Mouse (Mus musculus) CH12.LX (cell line): ENCODE data around the gene C1ql4. TPM values are rescaled to one million over a fixed set of nuclear protein-coding genes. Genes with fewer than 3 reads are reported as not detected.

Source experiments
- DNase-seq: peaks from one replicate; pipeline ENCODE4 v3.0.0-alpha.2; 2013; ENCODE audit errors: extremely low read depth
- H3K27ac ChIP-seq: 2 replicates; pipeline ENCODE4 v1.5.1; 2012; ENCODE audit warnings: low read depth, mild to moderate bottlenecking, control low read depth, moderate library complexity; ENCODE audit not compliant: insufficient read depth
- H3K27me3 ChIP-seq: replicated peaks from 2 replicates; pipeline ENCODE3; 2012; ENCODE audit warnings: inconsistent platforms
- H3K36me3 ChIP-seq, 2 experiments: replicated peaks in 1 of 2; 2 replicates each; pipeline versions ENCODE3 to v1.6.1; 2012; ENCODE audit warnings: inconsistent platforms in 1 of 2, low read length in 1 of 2, mild to moderate bottlenecking in 1 of 2, mixed read lengths in 1 of 2, moderate library complexity in 1 of 2; ENCODE audit not compliant: control insufficient read depth in 1 of 2, insufficient read depth in 1 of 2
- H3K4me1 ChIP-seq, 2 experiments: 2 replicates each; pipeline ENCODE4 v1.6.1; 2012; ENCODE audit warnings: inconsistent platforms in 1 of 2, moderate library complexity in 1 of 2; ENCODE audit not compliant: insufficient read depth in 2 of 2, control insufficient read depth in 1 of 2
- H3K4me2 ChIP-seq: 2 replicates; pipeline ENCODE4 v1.6.1; 2012; ENCODE audit warnings: low read depth, mild to moderate bottlenecking, control low read depth; ENCODE audit not compliant: poor library complexity, insufficient read depth, severe bottlenecking
- H3K4me3 ChIP-seq, 3 experiments: fragments of 150-350 bp in 1 of 3; sonication (generic) in 1 of 3; replicated peaks in 1 of 3; 2 replicates each; pipeline versions ENCODE3 to v1.5.1; 2011 to 2012; ENCODE audit warnings: low read depth in 2 of 3, low read length in 2 of 3, mild to moderate bottlenecking in 2 of 3, moderate library complexity in 2 of 3, control low read depth in 1 of 3, improper control_type of control experiment in 1 of 3, inconsistent platforms in 1 of 3, mixed read lengths in 1 of 3; ENCODE audit not compliant: poor library complexity in 1 of 3
- H3K79me2 ChIP-seq: replicated peaks from 2 replicates; pipeline ENCODE4 v1.6.1; 2012; ENCODE audit warnings: mild to moderate bottlenecking, moderate library complexity; ENCODE audit not compliant: control insufficient read depth, poor library complexity, insufficient read depth, severe bottlenecking; ENCODE audit errors: extremely low read depth
- H3K9ac ChIP-seq: 2 replicates; pipeline ENCODE4 v1.6.1; 2012; ENCODE audit warnings: low read depth, mild to moderate bottlenecking, control low read depth, moderate library complexity; ENCODE audit not compliant: insufficient read depth
- H3K9me3 ChIP-seq: replicated peaks from 2 replicates; pipeline ENCODE3; 2012; ENCODE audit warnings: low read length, inconsistent platforms, mixed read lengths
- CHD1 ChIP-seq: IDR thresholded peaks from 2 replicates; pipeline ENCODE4 v1.6.1; 2012; ENCODE audit warnings: low read depth, low read length, improper control_type of control experiment, inconsistent platforms
- CHD2 ChIP-seq: IDR thresholded peaks from 2 replicates; pipeline ENCODE4 v1.6.1; 2011; ENCODE audit warnings: low read length, improper control_type of control experiment
- CTCF ChIP-seq, 2 experiments: IDR thresholded peaks in 1 of 2; conservative IDR thresholded peaks in 1 of 2; 2 replicates each; pipeline ENCODE4 v1.5.1; 2011 to 2012; ENCODE audit warnings: low read depth in 2 of 2, low read length in 2 of 2, improper control_type of control experiment in 1 of 2, inconsistent platforms in 1 of 2, mild to moderate bottlenecking in 1 of 2, moderate library complexity in 1 of 2
- E2F4 ChIP-seq: IDR thresholded peaks from 2 replicates; pipeline ENCODE4 v1.6.1; 2011; ENCODE audit warnings: low read depth, low read length, improper control_type of control experiment; ENCODE audit not compliant: insufficient replicate concordance
- ELF1 ChIP-seq: IDR thresholded peaks from 2 replicates; pipeline ENCODE4 v1.6.1; 2014; ENCODE audit warnings: low read depth, mild to moderate bottlenecking, inconsistent platforms, low read length, improper control_type of control experiment
- EP300 ChIP-seq: IDR thresholded peaks from 2 replicates; pipeline ENCODE4 v1.6.1; 2011; ENCODE audit warnings: low read length, improper control_type of control experiment
- GABPA ChIP-seq: IDR thresholded peaks from 2 replicates; pipeline ENCODE4 v1.6.1; 2012; ENCODE audit warnings: low read depth, low read length, improper control_type of control experiment, inconsistent platforms; ENCODE audit not compliant: insufficient replicate concordance
- HCFC1 ChIP-seq: IDR thresholded peaks from 2 replicates; pipeline ENCODE4 v1.6.1; 2012; ENCODE audit warnings: low read depth, mild to moderate bottlenecking, inconsistent platforms, low read length, improper control_type of control experiment
- IRF4 ChIP-seq: IDR thresholded peaks from 2 replicates; pipeline ENCODE4 v1.6.1; 2014; ENCODE audit warnings: low read depth, mild to moderate bottlenecking, inconsistent platforms, low read length, improper control_type of control experiment
- JUND ChIP-seq: conservative IDR thresholded peaks from 2 replicates; pipeline ENCODE4 v1.6.1; 2011; ENCODE audit warnings: low read depth, low read length, improper control_type of control experiment
- MAX ChIP-seq: IDR thresholded peaks from 2 replicates; pipeline ENCODE4 v1.6.1; 2011; ENCODE audit warnings: low read length, improper control_type of control experiment
- MXI1 ChIP-seq: IDR thresholded peaks from 2 replicates; pipeline ENCODE4 v1.6.1; 2011; ENCODE audit warnings: mild to moderate bottlenecking, low read depth, low read length, improper control_type of control experiment
- MYC ChIP-seq: IDR thresholded peaks from 2 replicates; pipeline ENCODE4 v1.6.1; 2011; ENCODE audit warnings: low read depth, mild to moderate bottlenecking, improper control_type of control experiment, low read length
- NELFE ChIP-seq: IDR thresholded peaks from 2 replicates; pipeline ENCODE4 v1.6.1; 2011; ENCODE audit warnings: low read depth, low read length, improper control_type of control experiment
- NRF1 ChIP-seq: IDR thresholded peaks from 2 replicates; pipeline ENCODE4 v1.6.1; 2014; ENCODE audit warnings: low read depth, mild to moderate bottlenecking, inconsistent platforms, low read length, improper control_type of control experiment, moderate library complexity
- RAD21 ChIP-seq: IDR thresholded peaks from 2 replicates; pipeline ENCODE4 v1.6.1; 2011; ENCODE audit warnings: low read depth, mild to moderate bottlenecking, low read length, improper control_type of control experiment, moderate library complexity
- TBP ChIP-seq: conservative IDR thresholded peaks from 2 replicates; pipeline ENCODE4 v1.6.1; 2011; ENCODE audit warnings: low read depth, low read length, improper control_type of control experiment
- TCF12 ChIP-seq: IDR thresholded peaks from 2 replicates; pipeline ENCODE4 v1.6.1; 2014; ENCODE audit warnings: low read depth, mild to moderate bottlenecking, inconsistent platforms, low read length, improper control_type of control experiment
- USF1 ChIP-seq: IDR thresholded peaks from 2 replicates; pipeline ENCODE4 v1.6.1; 2014; ENCODE audit warnings: low read depth, mild to moderate bottlenecking, inconsistent platforms, low read length, improper control_type of control experiment
- USF2 ChIP-seq: conservative IDR thresholded peaks from 2 replicates; pipeline ENCODE4 v1.6.1; 2011; ENCODE audit warnings: low read depth, low read length, improper control_type of control experiment
- ZC3H11A ChIP-seq: IDR thresholded peaks from 2 replicates; pipeline ENCODE4 v1.6.1; 2012; ENCODE audit warnings: low read depth, mild to moderate bottlenecking, inconsistent platforms, low read length, improper control_type of control experiment
- ZNF384 ChIP-seq: IDR thresholded peaks from 2 replicates; pipeline ENCODE4 v1.6.1; 2012; ENCODE audit warnings: low read depth, low read length, improper control_type of control experiment, inconsistent platforms
- dilution Hi-C: fragments of 300-500 bp; cut with MboI; formaldehyde crosslinking; loops from 2 replicates; pipeline ENCODE4 v1.14.3; 2020; ENCODE audit warnings: low sequenced_read_pairs; ENCODE audit not compliant: extremely low pct_unique_long_range_greater_than_20kb, extremely low pct_ligation_motif_present
- in situ Hi-C: fragments of 300-500 bp; cut with MboI; formaldehyde crosslinking; loops from 3 replicates; pipeline ENCODE4 v1.14.3; 2019; ENCODE audit warnings: low sequenced_read_pairs, low pct_ligation_motif_present, low pct_unique_long_range_greater_than_20kb, mixed read lengths
- polyA plus RNA-seq: library from polyadenylated mRNA; unstranded; fragments of >175 nt; gene quantifications from 2 replicates; pipeline ENCODE4 v1.2.1, GENCODE M21; 2012; ENCODE audit warnings: low read depth; ENCODE audit not compliant: insufficient read length
- total RNA-seq, 2 experiments: library from RNA; depleted of rRNA; stranded (reverse); fragments of 300-350 nt in 1 of 2; fragments of >200 nt in 1 of 2; gene quantifications; 2 replicates each; pipeline ENCODE4 v1.2.3; 2012 to 2014

Gene C1ql4
- total and polyA plus RNA-seq, 3 experiments: not detected

GRCm38 (mm10) chr15:99098493-99098861 lies 10.9 kb upstream of the C1ql4 start:
- in situ Hi-C loops: no loop called here
- Histone ChIP-seq H3K4me2 (no peak overlapping the region; the same call in 1 of the 2 replicates), H3K9me3 (peaks cover 3% of the 10 kb centered on the region), H3K27me3 (no peaks in the 10 kb centered on the region)
- TF ChIP-seq NRF1 (no peak), CTCF (conservative IDR thresholded peaks at IDR 0.05 in 1 of 2, IDR thresholded peaks at IDR 0.05 in 1 of 2; ENCODE audit: low read depth in 2 of 2, low read length in 2 of 2) (no peak), ZNF384 (no peak), GABPA (no peak)
- TF ChIP-seq, all 38 proteins: peak for 0
- Histone ChIP-seq H3K4me1 (peaks cover 0 to 20% of the 10 kb centered on the region in 2 experiments; a peak in 2 of 4 replicates), H3K79me2 (no peaks in the 10 kb centered on the region), H3K9ac (no peak overlapping the region), H3K36me3 (peaks cover 0 to 11% of the 10 kb centered on the region in 2 experiments), H3K4me3 (peak overlapping the region in 1 of 3 experiments; percentile 64), H3K27ac (no peak overlapping the region)
- DNase-seq: no peak
- dilution Hi-C loops: no loop called here

- H3K9ac ChIP-seq: no peak overlapping the region
These were observed 10.3 kb upstream of the C1ql4 start for GRCm38 (mm10) chr15:99097840-99098492.

More at GRCm38 (mm10) chr15:99097840-99098492, 10.3 kb upstream of the C1ql4 start:
- in situ Hi-C loops (no loop called here), dilution Hi-C loops (no loop called here)
- Histone ChIP-seq H3K79me2 (no peaks in the 10 kb centered on the region), H3K27me3 (no peaks in the 10 kb centered on the region), H3K9me3 (peaks cover 3% of the 10 kb centered on the region), H3K4me2 (no peak overlapping the region), H3K27ac (no peak overlapping the region), H3K4me3 (no peak overlapping the region), H3K36me3 (peaks cover 0 to 11% of the 10 kb centered on the region in 2 experiments), H3K4me1 (peaks cover 0 to 20% of the 10 kb centered on the region in 2 experiments; a peak in 2 of 4 replicates)
- no peak for DNase-seq
- no peak for TF ChIP-seq MAX
- no peak for TF ChIP-seq E2F4
- no peak for TF ChIP-seq EP300
- TF ChIP-seq MXI1: no peak
- no peak for TF ChIP-seq ZNF384
- no peak for TF ChIP-seq GABPA
- no peak for TF ChIP-seq TCF12
- TF ChIP-seq ZC3H11A: no peak
- no peak for TF ChIP-seq RAD21
- TF ChIP-seq NELFE: no peak
- TF ChIP-seq USF1: no peak
- TF ChIP-seq ELF1: no peak
- TF ChIP-seq MYC: no peak
- TF ChIP-seq HCFC1: no peak
- no peak for TF ChIP-seq CHD2
- TF ChIP-seq USF2: no peak
- TF ChIP-seq TBP: no peak
- no peak for TF ChIP-seq IRF4
- no peak for TF ChIP-seq JUND
- TF ChIP-seq CHD1: no peak
